Mouse (Mus musculus): ENCODE results near the gene Gorasp2.

Gorasp2 gene

GRCm38 (mm10) chr2:70651820-70652219 is 9.6 kb upstream of the Gorasp2 start:
- no peak for ATAC-seq (ENCODE audit: insufficient number of reproducible peaks, low FRiP score, low TSS enrichment)

- no peak for ATAC-seq (ENCODE audit: insufficient number of reproducible peaks, low FRiP score, low TSS enrichment)
Observed at GRCm38 (mm10) chr2:70657083-70657482, 4.3 kb upstream of the Gorasp2 start.

GRCm38 (mm10) chr2:70661715-70662495 is 529 bp downstream of the Gorasp2 start, which contains the start of gene Gm26558:
Gm26558 (minus strand) TSS chr2:70662108.
- peak; percentile 63 for ATAC-seq (ENCODE audit: insufficient number of reproducible peaks, low FRiP score, low TSS enrichment)

DNA sequence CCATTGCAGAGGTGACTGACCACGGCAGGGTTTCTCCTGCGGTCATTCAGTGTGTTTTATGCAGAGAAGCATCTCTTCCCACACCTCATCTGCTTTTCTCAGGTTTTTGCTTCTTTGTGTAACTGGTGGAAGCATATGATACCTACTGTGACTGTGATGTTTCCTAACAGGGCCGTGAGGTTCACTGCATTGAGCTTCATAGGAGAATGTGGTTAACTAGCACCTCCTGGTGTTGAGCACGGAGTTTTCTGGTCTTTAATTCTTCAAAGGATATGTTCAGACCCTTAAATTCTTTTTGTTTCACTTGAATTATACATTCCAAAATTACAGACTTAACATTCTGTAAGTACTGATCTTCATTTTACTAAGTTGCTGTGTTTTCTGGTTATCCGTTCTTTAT is 2.4 kb downstream of the Gorasp2 start:
- no peak for ATAC-seq (ENCODE audit: insufficient number of reproducible peaks, low FRiP score, low TSS enrichment)

- ATAC-seq (ENCODE audit: insufficient number of reproducible peaks, low FRiP score, low TSS enrichment), result no peak
Observed at GRCm38 (mm10) chr2:70667016-70667415, 5.6 kb downstream of the Gorasp2 start.

DNA sequence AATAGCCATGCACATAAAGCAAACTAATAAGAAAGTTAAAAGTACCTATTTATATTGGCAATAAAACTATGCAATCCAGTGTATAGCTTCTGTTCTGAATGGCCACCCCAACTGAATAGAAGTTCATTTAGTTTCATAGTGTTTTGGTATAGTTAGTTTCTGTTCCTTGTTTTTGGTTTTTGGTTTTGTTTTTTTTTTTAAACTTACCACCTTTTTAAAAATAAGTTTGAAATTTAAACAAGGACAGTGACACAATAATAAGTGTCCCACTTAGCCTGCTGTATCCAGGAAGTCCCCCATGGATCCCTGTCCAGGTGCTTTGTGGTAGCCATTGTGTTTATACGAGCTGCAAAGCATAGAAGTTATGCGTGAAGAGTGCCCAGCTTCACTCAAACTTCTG is 7.9 kb downstream of the Gorasp2 start:
- no peak for ATAC-seq (ENCODE audit: insufficient number of reproducible peaks, low FRiP score, low TSS enrichment)

GRCm38 (mm10) chr2:70669896-70670295 is 8.5 kb downstream of the Gorasp2 start:
- ATAC-seq (ENCODE audit: insufficient number of reproducible peaks, low FRiP score, low TSS enrichment), result no peak

- ATAC-seq (ENCODE audit: insufficient number of reproducible peaks, low FRiP score, low TSS enrichment), result no peak
Observed at GRCm38 (mm10) chr2:70672476-70672875, 11.1 kb downstream of the Gorasp2 start.

GRCm38 (mm10) chr2:70673445-70674126 is 12.2 kb downstream of the Gorasp2 start:
- no peak for ATAC-seq (ENCODE audit: insufficient number of reproducible peaks, low FRiP score, low TSS enrichment)

GRCm38 (mm10) chr2:70682324-70682723 is 20.9 kb downstream of the Gorasp2 start:
- ATAC-seq (ENCODE audit: insufficient number of reproducible peaks, low FRiP score, low TSS enrichment), result no peak

- ATAC-seq (ENCODE audit: insufficient number of reproducible peaks, low FRiP score, low TSS enrichment), result no peak
Observed at GRCm38 (mm10) chr2:70688454-70689078, 27.2 kb downstream of the Gorasp2 start.

DNA sequence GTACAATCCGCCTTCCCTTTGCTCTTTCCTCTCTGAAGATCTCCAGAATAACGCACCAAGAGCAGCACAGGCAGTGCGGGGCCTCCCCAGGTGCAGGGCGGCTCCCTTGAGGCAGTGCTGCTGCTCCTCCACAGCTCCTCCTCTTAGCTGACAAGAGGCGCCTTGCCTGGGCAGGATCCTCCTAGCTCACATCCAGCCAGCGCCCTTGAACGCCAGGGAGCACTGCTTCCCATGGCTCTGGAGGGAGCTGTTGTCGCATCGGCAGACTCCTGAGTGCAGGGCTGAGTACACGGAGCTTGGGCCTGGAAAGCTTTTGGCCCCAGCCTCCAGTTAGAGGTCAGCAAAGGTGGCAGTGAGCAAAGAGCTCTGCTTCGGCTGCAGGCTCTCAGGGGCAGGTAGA is 28.8 kb downstream of the Gorasp2 start:
- no peak for ATAC-seq (ENCODE audit: insufficient number of reproducible peaks, low FRiP score, low TSS enrichment)

DNA sequence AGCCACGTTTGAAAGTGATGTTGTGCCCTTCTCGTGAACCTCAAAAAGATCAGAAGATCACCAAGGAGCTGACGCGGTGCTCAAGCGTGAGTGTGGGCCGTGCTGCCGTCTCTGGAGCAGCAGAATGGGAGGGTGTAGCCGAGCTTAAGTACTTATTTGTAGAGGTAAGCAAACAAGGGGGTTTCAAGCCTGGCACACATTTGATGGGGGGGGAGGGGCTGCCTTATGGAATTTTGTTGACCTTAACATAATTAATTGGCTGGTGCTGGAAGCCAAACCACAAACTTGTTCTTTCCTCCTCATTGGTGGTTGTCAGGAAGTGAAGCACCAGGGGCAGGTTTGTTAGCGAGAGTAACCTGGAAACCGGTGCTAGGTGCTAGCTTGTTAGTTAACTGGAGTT is 34.3 kb downstream of the Gorasp2 start:
- ATAC-seq (ENCODE audit: insufficient number of reproducible peaks, low FRiP score, low TSS enrichment), result no peak

DNA sequence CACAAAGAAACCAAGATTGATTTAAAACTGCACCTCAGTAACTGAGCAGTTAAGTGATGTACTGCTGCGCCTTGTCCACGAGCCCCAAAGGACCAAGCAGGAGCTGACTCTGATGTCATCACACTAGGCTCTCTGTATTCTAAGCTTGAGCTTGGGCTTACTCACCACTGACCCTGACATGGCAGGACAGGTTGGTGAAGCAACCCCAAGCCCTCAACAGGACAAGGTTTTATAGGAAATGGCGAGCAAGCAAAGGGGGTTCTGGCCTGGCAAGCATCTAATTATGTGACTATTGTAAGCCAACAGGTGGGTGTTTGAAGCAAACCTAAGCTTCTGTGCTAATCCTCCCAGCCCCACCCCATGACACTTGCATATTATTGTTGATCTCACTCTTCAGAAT is 39.5 kb downstream of the Gorasp2 start:
- ATAC-seq (ENCODE audit: insufficient number of reproducible peaks, low FRiP score, low TSS enrichment), result no peak

DNA sequence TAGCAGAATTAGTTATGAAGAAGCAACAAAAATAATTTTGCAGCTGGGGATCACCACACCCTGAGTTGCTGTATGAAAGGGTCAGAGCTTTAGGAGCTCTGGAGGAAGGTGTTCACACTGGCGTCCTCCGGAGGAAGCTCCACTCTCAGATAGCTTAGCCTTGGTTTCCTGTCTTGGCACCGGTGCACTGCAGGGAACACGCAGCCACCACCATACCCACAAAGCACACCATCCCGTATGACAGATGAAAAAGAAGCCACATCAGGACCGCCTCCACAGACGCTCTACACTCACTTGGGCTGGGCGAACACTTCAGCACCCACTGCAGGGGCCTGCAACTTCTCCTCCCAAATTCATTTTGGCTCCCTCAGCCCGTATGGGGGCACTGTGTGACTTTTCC is 40.2 kb downstream of the Gorasp2 start:
- no peak for ATAC-seq (ENCODE audit: insufficient number of reproducible peaks, low FRiP score, low TSS enrichment)

GRCm38 (mm10) chr2:70702403-70702802 is 41.0 kb downstream of the Gorasp2 start:
- no peak for ATAC-seq (ENCODE audit: insufficient number of reproducible peaks, low FRiP score, low TSS enrichment)

DNA sequence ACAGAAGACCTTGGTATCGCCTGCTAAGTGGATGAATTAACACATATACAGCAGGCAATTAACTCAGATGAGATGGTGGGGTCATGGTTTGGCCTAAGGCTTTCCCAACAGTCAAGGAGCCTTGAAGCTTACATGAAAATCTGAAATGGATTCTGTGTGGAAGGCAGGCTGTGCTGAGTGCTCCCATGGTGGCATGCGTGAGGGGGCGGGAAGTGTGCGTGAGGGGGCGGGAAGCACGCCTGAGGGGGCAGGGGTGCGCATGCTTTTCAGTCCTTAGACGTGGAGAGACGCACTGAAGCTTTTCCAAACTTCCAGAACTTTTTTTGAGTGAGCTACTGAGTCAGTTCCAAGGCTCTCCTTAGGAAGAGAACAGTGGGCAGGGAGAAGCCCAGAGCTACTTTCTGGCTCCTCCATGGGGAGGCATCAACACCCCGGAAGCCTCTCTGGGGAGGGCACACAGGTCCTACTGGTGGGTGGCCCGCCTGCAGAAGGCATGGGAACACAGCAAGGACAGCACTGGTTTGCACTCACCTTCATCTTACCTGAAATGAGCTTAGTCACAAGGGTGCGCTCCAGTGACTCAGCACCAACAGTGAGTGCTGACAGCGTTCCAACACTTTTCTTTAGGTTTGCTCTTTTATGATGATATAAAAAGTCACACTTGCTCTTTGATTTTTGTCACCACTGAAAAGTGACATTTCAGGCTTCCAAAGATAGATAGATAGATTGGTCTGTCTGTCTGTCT is 47.8 kb downstream of the Gorasp2 start:
- no peak for ATAC-seq (ENCODE audit: insufficient number of reproducible peaks, low FRiP score, low TSS enrichment)

- no peak for ATAC-seq (ENCODE audit: insufficient number of reproducible peaks, low FRiP score, low TSS enrichment)
Observed at GRCm38 (mm10) chr2:70710236-70710635, 48.9 kb downstream of the Gorasp2 start.

- ATAC-seq (ENCODE audit: insufficient number of reproducible peaks, low FRiP score, low TSS enrichment), result no peak
Observed at GRCm38 (mm10) chr2:70710878-70711277, 49.5 kb downstream of the Gorasp2 start.

DNA sequence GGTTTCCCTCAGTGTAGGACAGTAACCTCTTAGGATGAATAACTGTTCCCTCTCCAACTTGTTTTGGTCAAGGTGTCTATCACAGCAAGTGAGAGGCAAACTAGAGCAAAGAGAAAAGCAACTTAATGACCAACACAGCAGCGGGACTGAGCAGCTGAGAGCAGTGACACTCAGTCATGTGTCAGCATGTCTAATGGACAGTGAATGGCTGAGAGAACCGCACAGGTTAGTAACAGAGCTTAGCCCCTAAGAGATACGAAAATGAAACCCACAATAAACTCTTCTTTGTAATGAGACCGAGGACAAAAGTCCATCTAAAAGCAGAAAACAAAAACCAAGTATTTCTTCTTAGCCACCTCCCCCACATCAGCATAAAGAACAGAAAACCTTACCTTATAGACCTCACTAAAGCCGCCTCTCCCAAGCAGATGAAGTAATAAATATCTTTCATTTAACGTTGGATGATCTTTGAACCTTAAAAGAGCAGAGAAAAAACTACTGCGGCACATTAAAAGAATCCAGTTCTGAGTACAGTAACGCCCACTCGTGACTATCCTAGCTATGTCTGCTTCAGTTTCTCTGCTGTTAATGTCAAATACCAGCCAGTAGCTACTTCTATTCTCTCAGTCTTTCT is 62.4 kb downstream of the Gorasp2 start:
- ATAC-seq (ENCODE audit: insufficient number of reproducible peaks, low FRiP score, low TSS enrichment), result no peak

Measured in cerebellum, adult (tissue).